Mouse (Mus musculus): Measurements from ENCODE around the gene Csnk2b. TPM values are rescaled to one million over a fixed set of nuclear protein-coding genes. Genes with fewer than 3 reads are reported as not detected.

Csnk2b gene
- polyA plus RNA-seq, 1 experiment from 2014 or later: 300 TPM

DNA sequence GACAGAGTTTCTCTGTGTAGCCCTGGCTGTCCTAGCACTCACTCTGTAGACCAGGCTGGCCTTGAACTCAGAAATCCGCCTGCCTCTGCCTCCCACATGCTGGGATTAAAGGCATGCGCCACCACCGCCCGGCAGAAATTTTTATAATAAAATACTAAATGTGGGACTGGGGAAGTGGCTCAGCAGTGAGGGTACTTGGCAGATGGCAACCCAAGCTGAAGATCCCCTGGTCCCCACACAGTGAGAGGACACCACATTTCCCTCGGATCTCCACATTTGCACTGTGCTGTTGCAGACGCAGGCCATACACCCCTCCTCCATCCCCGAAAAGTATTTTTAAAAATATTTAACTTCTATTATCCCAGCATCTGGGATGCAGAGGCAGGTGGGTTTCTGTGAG is 11.7 kb upstream of the Csnk2b start:
- no peak for ATAC-seq (replicated peaks; ENCODE audit: low FRiP score, low read depth)

DNA sequence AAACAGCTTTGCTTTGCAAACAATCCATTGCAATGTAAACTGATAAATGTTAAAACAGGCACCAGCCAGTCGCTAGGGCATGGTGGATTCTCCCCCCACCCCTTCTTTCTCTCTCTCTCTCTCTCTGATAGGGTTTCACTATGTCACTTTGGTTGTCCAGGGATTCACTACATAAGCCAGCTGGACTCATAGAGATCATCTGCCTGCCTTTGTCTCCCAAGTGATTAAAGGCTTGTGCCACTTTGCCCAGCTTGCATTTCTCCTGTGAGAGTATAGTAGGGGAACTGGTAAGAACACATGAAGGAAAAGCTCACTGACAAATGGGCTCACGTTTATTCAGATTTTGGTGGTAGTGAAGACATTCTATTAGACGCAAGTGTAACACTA is 10.3 kb upstream of the Csnk2b start:
- Histone ChIP-seq H3K27ac (no peak overlapping the region), H3K27me3 (ENCODE audit: insufficient read depth, low read length) (no peaks in the 10 kb centered on the region), H3K9me3 (replicated peaks; ENCODE audit: low read length) (no peaks in the 10 kb centered on the region), H3K4me2 (ENCODE audit: low read length) (no peak overlapping the region), H3K36me3 (ENCODE audit: insufficient read depth, low read length) (peaks cover 11% of the 10 kb centered on the region; the same call in 1 of the 2 replicates), H3K4me1 (replicated peaks; ENCODE audit: insufficient read depth, low read length) (peaks cover 16% of the 10 kb centered on the region), H3K4me3 (replicated peaks; ENCODE audit: low read depth, low read length) (no peak overlapping the region), H3K9ac (ENCODE audit: low read depth, low read length) (no peak overlapping the region)
- 43% methylated on average over 3 of the region's 3 CpGs for WGBS
- DNase-seq (ENCODE audit: low spot score) (peak; percentile 51), ATAC-seq (replicated peaks; ENCODE audit: low FRiP score, low read depth) (no peak)
- TF ChIP-seq CTCF (IDR thresholded peaks at IDR 0.05; ENCODE audit: low read depth): no peak

More for the DNA sequence above, 11.7 kb upstream of the Csnk2b start:
- no peak overlapping the region for H3K4me2 ChIP-seq (ENCODE audit: low read length)
- H3K27me3 ChIP-seq (ENCODE audit: insufficient read depth, low read length): no peaks in the 10 kb centered on the region
- WGBS: 97% methylated on average over 7 of the region's 7 CpGs
- DNase-seq (ENCODE audit: low spot score): no peak
- H3K27ac ChIP-seq: no peak overlapping the region
- peaks cover 9% of the 10 kb centered on the region for H3K4me1 ChIP-seq (replicated peaks; ENCODE audit: insufficient read depth, low read length)
- peaks cover 10% of the 10 kb centered on the region; the same call in 1 of the 2 replicates for H3K36me3 ChIP-seq (ENCODE audit: insufficient read depth, low read length)
- no peak overlapping the region for H3K9ac ChIP-seq (ENCODE audit: low read depth, low read length)
- TF ChIP-seq CTCF (IDR thresholded peaks at IDR 0.05; ENCODE audit: low read depth): no peak
- no peak overlapping the region for H3K4me3 ChIP-seq (replicated peaks; ENCODE audit: low read depth, low read length)
- H3K9me3 ChIP-seq (replicated peaks; ENCODE audit: low read length): no peaks in the 10 kb centered on the region

DNA sequence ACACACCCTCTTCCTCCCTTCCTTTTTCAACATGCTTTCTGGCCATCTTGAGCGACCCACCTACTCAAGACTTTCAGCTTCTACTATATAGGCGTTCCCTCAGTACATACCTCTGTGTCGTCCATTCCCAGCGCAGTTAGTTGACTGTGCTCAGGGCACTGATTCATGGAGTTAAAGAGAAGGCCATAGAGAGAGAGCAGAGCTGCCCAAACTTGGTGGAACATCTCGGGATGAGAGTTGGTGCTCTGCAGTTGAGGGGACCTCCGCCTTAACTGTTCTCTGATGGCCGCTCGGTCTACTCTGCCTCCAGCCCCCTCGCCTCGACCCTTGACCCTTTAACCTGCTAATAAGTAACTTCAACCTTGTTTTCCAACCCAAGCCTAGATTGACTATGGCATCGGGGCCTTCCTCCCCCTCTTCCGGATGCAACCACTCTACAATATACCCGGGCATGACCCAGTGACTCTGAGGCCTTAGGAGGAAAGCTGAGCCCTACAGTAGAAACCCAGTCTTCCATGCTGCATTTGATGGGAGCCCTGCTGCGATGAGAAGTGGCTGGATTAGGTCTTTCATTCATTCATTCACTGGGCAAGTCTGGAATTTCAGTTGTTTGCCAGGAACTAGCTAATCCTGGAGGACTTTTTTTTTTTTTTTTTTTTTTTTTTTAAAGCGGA is 9.8 kb upstream of the Csnk2b start, which contains the start of gene Apom:
TSS of gene Apom (minus strand) at position 551 of the 674 bp plus-strand sequence.
- TF ChIP-seq CTCF (IDR thresholded peaks at IDR 0.05; ENCODE audit: low read depth): no peak
- WGBS: 54% methylated on average over 15 of the region's 15 CpGs
- DNase-seq (ENCODE audit: low spot score) (peak; percentile 65), ATAC-seq (replicated peaks; ENCODE audit: low FRiP score, low read depth) (no peak)
- no peak within 1 kb of the TSS for H3K4me3 ChIP-seq (replicated peaks; ENCODE audit: low read depth, low read length)
- peak within 1 kb of the TSS; percentile 31 for H3K27ac ChIP-seq
- no peak within 1 kb of the TSS for H3K9ac ChIP-seq (ENCODE audit: low read depth, low read length)
- no peaks in the 10 kb centered on the region for H3K27me3 ChIP-seq (ENCODE audit: insufficient read depth, low read length)
- peaks cover 17% of the 10 kb centered on the region for H3K4me1 ChIP-seq (replicated peaks; ENCODE audit: insufficient read depth, low read length)
- no peak within 1 kb of the TSS for H3K4me2 ChIP-seq (ENCODE audit: low read length)
- peaks cover 11% of the 10 kb centered on the region; the same call in 1 of the 2 replicates for H3K36me3 ChIP-seq (ENCODE audit: insufficient read depth, low read length)
- H3K9me3 ChIP-seq (replicated peaks; ENCODE audit: low read length): no peaks in the 10 kb centered on the region

DNA sequence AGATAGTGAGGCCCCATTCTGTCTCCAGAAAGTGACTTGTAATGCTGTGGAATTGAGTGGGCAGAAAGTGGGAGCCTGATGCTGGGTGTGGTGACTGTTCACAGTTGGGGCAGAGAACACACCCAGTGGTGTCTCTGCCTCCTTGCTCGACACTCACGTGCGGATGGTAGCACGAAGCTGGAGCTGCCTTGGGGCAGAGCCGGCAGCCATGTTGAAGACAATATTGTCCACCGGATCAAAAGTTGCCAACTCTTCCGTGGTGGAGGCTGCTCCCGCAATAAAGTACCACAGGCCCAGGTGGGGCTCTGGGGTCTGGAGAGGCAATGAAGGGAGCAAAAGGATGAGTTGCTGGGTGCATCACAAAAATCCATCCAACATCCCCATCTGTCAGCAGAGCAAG is 9.2 kb upstream of the Csnk2b start:
- no peak overlapping the region for H3K4me3 ChIP-seq (replicated peaks; ENCODE audit: low read depth, low read length)
- no peak for TF ChIP-seq CTCF (IDR thresholded peaks at IDR 0.05; ENCODE audit: low read depth)
- H3K9ac ChIP-seq (ENCODE audit: low read depth, low read length): no peak overlapping the region
- no peak for ATAC-seq (replicated peaks; ENCODE audit: low FRiP score, low read depth)
- H3K4me2 ChIP-seq (ENCODE audit: low read length): no peak overlapping the region
- H3K36me3 ChIP-seq (ENCODE audit: insufficient read depth, low read length): peaks cover 11% of the 10 kb centered on the region; the same call in 1 of the 2 replicates
- 92% methylated on average over 8 of the region's 8 CpGs for WGBS
- no peak for DNase-seq (ENCODE audit: low spot score)
- H3K27me3 ChIP-seq (ENCODE audit: insufficient read depth, low read length): no peaks in the 10 kb centered on the region
- H3K4me1 ChIP-seq (replicated peaks; ENCODE audit: insufficient read depth, low read length): peaks cover 15% of the 10 kb centered on the region
- H3K27ac ChIP-seq: peak overlapping the region; percentile 31
- H3K9me3 ChIP-seq (replicated peaks; ENCODE audit: low read length): no peaks in the 10 kb centered on the region

DNA sequence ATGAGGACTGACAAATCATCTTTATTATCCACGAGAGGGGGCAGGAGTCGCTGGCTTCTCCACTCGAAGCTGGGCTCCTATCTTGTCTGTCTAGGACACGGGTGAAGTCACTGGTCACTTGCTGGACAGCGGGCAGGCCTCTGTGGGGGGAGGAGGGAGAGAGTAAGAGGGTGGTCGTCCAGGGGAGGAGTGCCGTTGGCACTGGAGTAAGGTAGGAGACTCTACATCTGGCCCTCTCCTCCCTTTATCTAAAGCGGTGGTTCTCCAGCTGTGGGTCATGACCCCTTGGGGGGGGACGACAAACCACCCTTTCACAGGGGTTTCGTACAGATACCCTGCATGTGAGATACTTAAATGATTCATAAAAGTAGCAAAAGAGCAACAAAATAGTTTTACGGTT is 7.1 kb upstream of the Csnk2b start:
- Histone ChIP-seq H3K4me3 (replicated peaks; ENCODE audit: low read depth, low read length) (no peak overlapping the region), H3K9ac (ENCODE audit: low read depth, low read length) (no peak overlapping the region), H3K27me3 (ENCODE audit: insufficient read depth, low read length) (no peaks in the 10 kb centered on the region), H3K27ac (no peak overlapping the region), H3K9me3 (replicated peaks; ENCODE audit: low read length) (no peaks in the 10 kb centered on the region), H3K36me3 (ENCODE audit: insufficient read depth, low read length) (peaks cover 11% of the 10 kb centered on the region; the same call in 1 of the 2 replicates), H3K4me1 (replicated peaks; ENCODE audit: insufficient read depth, low read length) (peaks cover 20% of the 10 kb centered on the region), H3K4me2 (ENCODE audit: low read length) (no peak overlapping the region)
- no peak for TF ChIP-seq CTCF (IDR thresholded peaks at IDR 0.05; ENCODE audit: low read depth)
- ATAC-seq (replicated peaks; ENCODE audit: low FRiP score, low read depth) (no peak), DNase-seq (ENCODE audit: low spot score) (no peak)
- WGBS: 50% methylated on average over 11 of the region's 11 CpGs

DNA sequence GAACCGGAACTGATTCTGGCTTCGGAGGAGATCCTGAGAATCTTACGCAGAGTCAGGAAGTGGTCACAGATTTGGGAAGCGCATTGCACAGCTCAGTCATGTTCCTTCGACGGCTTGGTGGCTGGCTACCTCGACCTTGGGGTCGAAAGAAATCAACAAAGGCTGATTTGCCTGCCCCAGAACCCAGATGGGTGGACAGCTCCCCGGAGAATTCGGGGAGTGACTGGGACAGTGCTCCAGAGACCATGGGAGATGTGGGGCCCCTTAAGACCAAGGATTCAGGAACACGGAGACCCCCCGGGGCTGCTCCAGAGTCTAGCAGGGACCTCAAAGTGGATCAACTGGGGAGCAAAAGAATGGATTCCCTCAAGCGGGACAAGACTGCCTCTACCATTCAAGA is 5.2 kb upstream of the Csnk2b start:
- no peak for DNase-seq (ENCODE audit: low spot score)
- H3K9me3 ChIP-seq (replicated peaks; ENCODE audit: low read length): no peaks in the 10 kb centered on the region
- peak overlapping the region; percentile 89 for H3K27ac ChIP-seq
- H3K9ac ChIP-seq (ENCODE audit: low read depth, low read length): peak overlapping the region; percentile 69
- H3K4me3 ChIP-seq (replicated peaks; ENCODE audit: low read depth, low read length): peak overlapping the region; percentile 53
- no peaks in the 10 kb centered on the region for H3K27me3 ChIP-seq (ENCODE audit: insufficient read depth, low read length)
- 58% methylated on average over 13 of the region's 13 CpGs for WGBS
- TF ChIP-seq CTCF (IDR thresholded peaks at IDR 0.05; ENCODE audit: low read depth): no peak
- peaks cover 11% of the 10 kb centered on the region; the same call in 1 of the 2 replicates for H3K36me3 ChIP-seq (ENCODE audit: insufficient read depth, low read length)
- peak overlapping the region; percentile 62 for H3K4me2 ChIP-seq (ENCODE audit: low read length)
- H3K4me1 ChIP-seq (replicated peaks; ENCODE audit: insufficient read depth, low read length): peaks cover 20% of the 10 kb centered on the region
- no peak for ATAC-seq (replicated peaks; ENCODE audit: low FRiP score, low read depth)
